Mouse (Mus musculus) stomach, embryonic 16.5 days (tissue): ENCODE results near the gene Morc3. TPM values are rescaled to one million over a fixed set of nuclear protein-coding genes. Genes with fewer than 3 reads are reported as not detected.

Source experiments
- ATAC-seq: fragments of 200-750 bp; cut with Nextera tagmentation; 2 replicates; pipeline ENCODE4 v1.8.0; 2017; ENCODE audit warnings: moderate number of reproducible peaks, moderate TSS enrichment; ENCODE audit not compliant: insufficient read depth, low FRiP score
- H3K27ac ChIP-seq: fragments of 300-500 bp; sonication (generic); 2 replicates; pipeline ENCODE4 v1.5.1; 2014; ENCODE audit warnings: low read length
- H3K27me3 ChIP-seq: fragments of 300-500 bp; sonication (generic); 2 replicates; pipeline ENCODE4 v1.6.1; 2014; ENCODE audit warnings: low read length, control low read depth, mixed read lengths; ENCODE audit not compliant: control insufficient read depth, insufficient read depth
- H3K36me3 ChIP-seq: fragments of 300-500 bp; sonication (generic); 2 replicates; pipeline ENCODE4 v1.6.1; 2014; ENCODE audit warnings: low read length; ENCODE audit not compliant: control insufficient read depth, insufficient read depth
- H3K4me1 ChIP-seq: fragments of 300-500 bp; sonication (generic); 2 replicates; pipeline ENCODE4 v1.6.1; 2014; ENCODE audit warnings: low read length, control low read depth, mixed read lengths; ENCODE audit not compliant: control insufficient read depth, insufficient read depth
- H3K4me2 ChIP-seq: fragments of 300-500 bp; sonication (generic); 2 replicates; pipeline ENCODE4 v1.6.1; 2014; ENCODE audit warnings: low read depth, low read length, mixed read lengths
- H3K4me3 ChIP-seq: fragments of 300-500 bp; sonication (generic); replicated peaks from 2 replicates; pipeline ENCODE4 v1.5.1; 2014; ENCODE audit warnings: mild to moderate bottlenecking, low read length
- H3K9ac ChIP-seq: fragments of 300-500 bp; sonication (generic); 2 replicates; pipeline ENCODE4 v1.6.1; 2014; ENCODE audit warnings: low read length
- H3K9me3 ChIP-seq: fragments of 300-500 bp; sonication (generic); replicated peaks from 2 replicates; pipeline ENCODE4 v1.6.1; 2016; ENCODE audit warnings: low read length, control low read depth; ENCODE audit not compliant: control insufficient read depth
- WGBS: fragments of 180-500 bp; shearing (Covaris S2); extraction: QIAGEN DNeasy Blood & Tissue Kit; methylation state at CpG from one replicate; pipeline ENCODE4 v1.1.7; 2014; 5-methylcytosine and 5-hydroxymethylcytosine counted together
- polyA plus RNA-seq: library from polyadenylated mRNA; unstranded; fragments of >200 nt; fragmentation: Nextera tagmentation; extraction: Ambion mirVana; gene quantifications from 2 replicates; pipeline ENCODE4 v1.2.1, GENCODE M21; 2015

Gene Morc3
- polyA plus RNA-seq, 1 experiment from 2014 or later: 34.8 TPM

DNA sequence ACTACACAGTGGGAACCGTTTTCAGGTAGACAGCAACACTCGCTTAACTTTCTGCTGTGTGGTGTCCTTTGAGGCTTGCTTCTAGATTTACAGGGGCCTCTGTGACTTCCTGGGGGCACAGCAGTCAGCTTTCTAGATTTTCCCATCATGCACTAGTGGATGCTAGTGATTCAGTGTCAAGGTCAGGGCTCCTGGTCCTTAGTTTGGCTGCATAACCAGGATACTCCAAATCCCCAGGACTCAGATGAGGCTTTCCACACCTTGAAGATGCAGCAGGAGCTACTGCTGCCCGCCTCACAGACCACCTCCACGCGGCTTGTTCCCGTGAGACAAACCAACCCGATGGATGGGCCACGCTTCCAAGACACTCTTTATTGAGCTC lies 86.7 kb downstream of the Morc3 start:
- 55% methylated on average over 8 of the region's 8 CpGs for WGBS
- no peak overlapping the region; the same call in 1 of the 2 replicates for H3K4me2 ChIP-seq
- H3K36me3 ChIP-seq: no peaks in the 10 kb centered on the region

DNA sequence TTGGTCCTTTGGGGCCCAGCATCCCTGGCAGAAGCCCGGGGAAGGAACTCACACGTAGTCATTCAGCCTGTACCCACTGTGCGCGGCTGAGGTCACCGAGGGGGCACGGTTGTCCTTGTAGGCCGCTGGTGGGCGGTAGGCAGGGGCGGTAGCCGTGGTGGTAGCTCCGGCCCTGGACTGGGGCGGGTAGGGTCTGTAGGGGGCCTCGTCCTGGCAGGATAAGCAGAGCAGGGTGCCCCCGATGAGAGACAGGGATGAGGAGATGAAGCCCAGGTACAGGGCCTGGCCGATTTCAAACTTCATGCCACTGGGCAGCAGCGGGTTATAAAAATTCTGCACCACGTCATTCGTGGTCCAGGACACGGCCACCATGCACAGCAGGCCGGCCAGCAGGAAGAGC lies 87.3 kb downstream of the Morc3 start:
- Histone ChIP-seq H3K27ac (no peak overlapping the region), H3K4me2 (no peak overlapping the region), H3K36me3 (no peaks in the 10 kb centered on the region), H3K27me3 (no peaks in the 10 kb centered on the region), H3K9me3 (no peaks in the 10 kb centered on the region), H3K4me1 (peaks cover 5% of the 10 kb centered on the region; the same call in 1 of the 2 replicates), H3K9ac (no peak overlapping the region), H3K4me3 (no peak overlapping the region)
- 72% methylated on average over 20 of the region's 20 CpGs for WGBS
- no peak for ATAC-seq

More for the DNA sequence above, 86.7 kb downstream of the Morc3 start:
- no peaks in the 10 kb centered on the region for H3K9me3 ChIP-seq
- peaks cover 5% of the 10 kb centered on the region; the same call in 1 of the 2 replicates for H3K4me1 ChIP-seq
- no peak overlapping the region for H3K4me3 ChIP-seq
- no peaks in the 10 kb centered on the region for H3K27me3 ChIP-seq
- no peak for ATAC-seq
- no peak overlapping the region for H3K9ac ChIP-seq
- H3K27ac ChIP-seq: no peak overlapping the region

DNA sequence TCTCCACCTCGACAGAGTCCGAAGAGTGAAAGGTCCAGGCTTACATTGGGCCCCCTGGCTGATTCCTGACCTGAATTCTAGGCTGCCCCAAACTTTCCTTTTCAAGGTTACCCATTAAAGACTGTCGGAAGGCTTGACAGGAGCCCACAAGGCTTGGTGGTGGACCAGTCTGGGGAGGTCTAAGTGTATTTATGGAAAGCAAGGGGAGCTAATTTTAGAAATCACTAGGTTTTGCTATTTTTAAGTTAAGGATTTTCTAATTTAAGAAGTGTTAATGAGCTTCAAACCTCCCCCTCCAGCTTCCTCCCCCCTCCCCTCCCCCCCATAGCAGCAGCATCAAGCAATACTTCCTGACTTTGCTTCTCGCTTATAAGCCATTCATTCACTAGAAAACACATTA lies 88.8 kb downstream of the Morc3 start:
- WGBS: 72% methylated on average over 4 of the region's 4 CpGs
- H3K27ac ChIP-seq: no peak overlapping the region
- no peak for ATAC-seq

DNA sequence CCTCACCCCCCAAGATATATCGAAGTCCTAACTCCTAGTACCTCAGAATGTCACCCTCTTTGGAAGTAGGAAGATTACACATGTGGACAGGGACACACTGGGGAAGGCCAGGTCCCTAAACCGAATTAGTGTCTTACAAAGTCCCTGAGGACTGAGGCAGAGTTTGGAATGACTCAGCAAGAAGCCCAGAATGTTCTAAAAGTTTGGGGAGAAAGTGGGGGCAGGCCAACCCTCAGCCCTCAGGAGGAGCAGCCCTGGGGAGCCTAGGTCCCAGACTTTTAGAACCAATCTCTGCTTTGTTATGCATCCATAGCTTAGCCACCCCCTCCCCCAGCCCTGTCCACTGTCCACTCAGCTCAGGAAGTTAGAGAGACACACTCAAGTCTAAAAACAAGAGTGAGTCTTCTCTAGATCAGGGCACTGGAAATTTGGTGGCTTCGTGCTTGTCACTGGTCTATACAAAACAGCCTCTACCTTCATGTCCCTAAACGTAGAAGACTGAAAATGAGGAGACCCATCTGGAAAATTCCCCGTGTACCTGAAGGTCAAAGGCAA lies 91.0 kb downstream of the Morc3 start:
- no peak for ATAC-seq
- no peak overlapping the region for H3K27ac ChIP-seq
- H3K36me3 ChIP-seq: no peaks in the 10 kb centered on the region
- no peak overlapping the region for H3K4me3 ChIP-seq
- H3K4me2 ChIP-seq: no peak overlapping the region
- H3K27me3 ChIP-seq: no peaks in the 10 kb centered on the region
- H3K9me3 ChIP-seq: no peaks in the 10 kb centered on the region
- no peak overlapping the region for H3K9ac ChIP-seq
- 77% methylated on average over 5 of the region's 5 CpGs for WGBS
- peaks cover 3% of the 10 kb centered on the region; the same call in 1 of the 2 replicates for H3K4me1 ChIP-seq

More for the DNA sequence above, 88.8 kb downstream of the Morc3 start:
- Histone ChIP-seq H3K4me2 (no peak overlapping the region), H3K9ac (no peak overlapping the region), H3K27me3 (no peaks in the 10 kb centered on the region), H3K4me1 (peaks cover 5% of the 10 kb centered on the region; the same call in 1 of the 2 replicates), H3K4me3 (no peak overlapping the region), H3K9me3 (no peaks in the 10 kb centered on the region), H3K36me3 (no peaks in the 10 kb centered on the region)

DNA sequence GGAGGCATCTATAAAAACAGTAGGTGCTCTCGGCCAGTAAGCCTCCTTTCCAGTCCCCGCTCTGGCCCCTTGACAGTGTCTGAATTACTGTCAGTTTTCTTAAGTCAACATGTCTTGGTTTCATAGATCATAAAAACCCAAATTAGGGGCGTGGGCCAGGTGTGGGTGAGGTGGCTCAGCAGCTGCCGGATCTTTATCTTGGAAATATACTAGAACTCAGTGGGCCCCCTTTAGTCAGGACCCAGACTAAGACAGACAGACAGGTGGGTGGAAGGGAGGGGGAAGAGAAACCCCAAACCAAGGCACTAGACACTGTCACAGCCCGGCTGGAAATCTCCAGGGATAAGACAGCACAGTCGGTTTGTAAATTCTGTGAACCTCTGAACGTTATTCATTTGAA lies 91.9 kb downstream of the Morc3 start:
- no peak overlapping the region for H3K9ac ChIP-seq
- no peaks in the 10 kb centered on the region for H3K27me3 ChIP-seq
- no peak overlapping the region for H3K4me3 ChIP-seq
- no peak overlapping the region for H3K4me2 ChIP-seq
- H3K9me3 ChIP-seq: no peaks in the 10 kb centered on the region
- no peaks in the 10 kb centered on the region for H3K36me3 ChIP-seq
- no peaks in the 10 kb centered on the region for H3K4me1 ChIP-seq
- WGBS: 61% methylated on average over 7 of the region's 7 CpGs
- no peak overlapping the region for H3K27ac ChIP-seq
- ATAC-seq: no peak

Other genes with a start within 250 kb of the Morc3 start
- gene Setd4, start 228.1 kb upstream of the Morc3 start, polyA plus RNA-seq: 10.7 and 11.8 TPM in 2 replicates
- 149 and 167 TPM in 2 replicates for gene Cbr1, start 226.3 kb upstream of the Morc3 start, polyA plus RNA-seq
- gene Gm5678, start 204.0 kb upstream of the Morc3 start, polyA plus RNA-seq: 0.25 and 0.34 TPM in 2 replicates
- 34.8 and 46.2 TPM in 2 replicates for gene Cbr3, start 148.9 kb upstream of the Morc3 start, polyA plus RNA-seq
- gene Dop1b, start 120.2 kb upstream of the Morc3 start, polyA plus RNA-seq: 27.8 and 35.6 TPM in 2 replicates
- gene Chaf1b, start 51.8 kb downstream of the Morc3 start, polyA plus RNA-seq: 42.9 and 45.8 TPM in 2 replicates
- 0.14 TPM in 1 of 2 replicates, not detected in the other for gene Cldn14, start 176.7 kb downstream of the Morc3 start, polyA plus RNA-seq